Mouse (Mus musculus): ENCODE results near the gene Mars. TPM values are rescaled to one million over a fixed set of nuclear protein-coding genes. Genes with fewer than 3 reads are reported as not detected.

The Mars gene
- total and polyA plus RNA-seq, 2 experiments, result 59.6 to 70.7 TPM

- peak within 1 kb of the TSS; percentile 96 for H3K27ac ChIP-seq (replicated peaks; ENCODE audit: insufficient read depth, low read depth, low read length)
- H3K79me2 ChIP-seq (ENCODE audit: control insufficient read depth, insufficient read depth, low read length), result peaks cover 19% of the 10 kb centered on the region; the same call in 1 of the 2 replicates
- H3K36me3 ChIP-seq (ENCODE audit: control insufficient read depth, insufficient read depth, low read length), result peaks cover 9% of the 10 kb centered on the region
- peak; percentile 95 for DNase-seq (ENCODE audit: extremely low read depth, low read depth, low spot score)
- H3K27me3 ChIP-seq (ENCODE audit: control insufficient read depth, insufficient read depth, low read length), result no peaks in the 10 kb centered on the region
- TF ChIP-seq POLR2A (IDR thresholded peaks at IDR 0.05; ENCODE audit: extremely low read depth, insufficient read depth, low read length), result no peak
- no peak for TF ChIP-seq CTCF (IDR thresholded peaks at IDR 0.05; ENCODE audit: low read depth, low read length)
- H3K4me1 ChIP-seq (ENCODE audit: control insufficient read depth, insufficient read depth, low read length), result peaks cover 25% of the 10 kb centered on the region
- H3K9ac ChIP-seq (ENCODE audit: low read depth, low read length), result peak within 1 kb of the TSS; percentile 86
- peak within 1 kb of the TSS; percentile 80 for H3K4me3 ChIP-seq (ENCODE audit: insufficient read depth, low read depth, low read length)
- WGBS, result 0% methylated on average over 55 of the region's 65 CpGs
Observed at GRCm38 (mm10) chr10:127288800-127289572, 22.6 kb downstream of the Mars start, which contains the start of gene Mbd6. Gene Mbd6 (minus strand): TSS chr10:127289018.

- H3K4me3 ChIP-seq (ENCODE audit: insufficient read depth, low read depth, low read length), result peak overlapping the region; percentile 80
- under 1% methylated on average over 23 of the region's 28 CpGs for WGBS
- 0 out of 2 replicates have a peak, but pooled peaks have one; percentile 5 for TF ChIP-seq POLR2A (IDR thresholded peaks at IDR 0.05; ENCODE audit: extremely low read depth, insufficient read depth, low read length)
- no peak for TF ChIP-seq CTCF (IDR thresholded peaks at IDR 0.05; ENCODE audit: low read depth, low read length)
- peak; percentile 61 for DNase-seq (ENCODE audit: extremely low read depth, low read depth, low spot score)
- H3K79me2 ChIP-seq (ENCODE audit: control insufficient read depth, insufficient read depth, low read length), result peaks cover 19% of the 10 kb centered on the region; the same call in 1 of the 2 replicates
- H3K9ac ChIP-seq (ENCODE audit: low read depth, low read length), result peak overlapping the region; percentile 86
- peaks cover 25% of the 10 kb centered on the region for H3K4me1 ChIP-seq (ENCODE audit: control insufficient read depth, insufficient read depth, low read length)
- peak overlapping the region; percentile 96 for H3K27ac ChIP-seq (replicated peaks; ENCODE audit: insufficient read depth, low read depth, low read length)
- H3K27me3 ChIP-seq (ENCODE audit: control insufficient read depth, insufficient read depth, low read length), result no peaks in the 10 kb centered on the region
- H3K36me3 ChIP-seq (ENCODE audit: control insufficient read depth, insufficient read depth, low read length), result peaks cover 9% of the 10 kb centered on the region
Observed at GRCm38 (mm10) chr10:127288328-127288799, 23.2 kb downstream of the Mars start.

- 0% methylated on average over 3 of the region's 3 CpGs for WGBS
- Histone ChIP-seq H3K4me3 (ENCODE audit: insufficient read depth, low read depth, low read length) (peak overlapping the region; percentile 80), H3K36me3 (ENCODE audit: control insufficient read depth, insufficient read depth, low read length) (peaks cover 13% of the 10 kb centered on the region), H3K27me3 (ENCODE audit: control insufficient read depth, insufficient read depth, low read length) (no peaks in the 10 kb centered on the region), H3K27ac (replicated peaks; ENCODE audit: insufficient read depth, low read depth, low read length) (peak overlapping the region; percentile 96), H3K79me2 (ENCODE audit: control insufficient read depth, insufficient read depth, low read length) (peaks cover 19% of the 10 kb centered on the region; the same call in 1 of the 2 replicates), H3K9ac (ENCODE audit: low read depth, low read length) (peak overlapping the region; percentile 86), H3K4me1 (ENCODE audit: control insufficient read depth, insufficient read depth, low read length) (peaks cover 23% of the 10 kb centered on the region)
- peak; percentile 71 for DNase-seq (ENCODE audit: extremely low read depth, low read depth, low spot score)
- no peak for TF ChIP-seq POLR2A (IDR thresholded peaks at IDR 0.05; ENCODE audit: extremely low read depth, insufficient read depth, low read length)
- TF ChIP-seq CTCF (IDR thresholded peaks at IDR 0.05; ENCODE audit: low read depth, low read length), result no peak
Observed at GRCm38 (mm10) chr10:127287936-127288293, 23.7 kb downstream of the Mars start.

DNA sequence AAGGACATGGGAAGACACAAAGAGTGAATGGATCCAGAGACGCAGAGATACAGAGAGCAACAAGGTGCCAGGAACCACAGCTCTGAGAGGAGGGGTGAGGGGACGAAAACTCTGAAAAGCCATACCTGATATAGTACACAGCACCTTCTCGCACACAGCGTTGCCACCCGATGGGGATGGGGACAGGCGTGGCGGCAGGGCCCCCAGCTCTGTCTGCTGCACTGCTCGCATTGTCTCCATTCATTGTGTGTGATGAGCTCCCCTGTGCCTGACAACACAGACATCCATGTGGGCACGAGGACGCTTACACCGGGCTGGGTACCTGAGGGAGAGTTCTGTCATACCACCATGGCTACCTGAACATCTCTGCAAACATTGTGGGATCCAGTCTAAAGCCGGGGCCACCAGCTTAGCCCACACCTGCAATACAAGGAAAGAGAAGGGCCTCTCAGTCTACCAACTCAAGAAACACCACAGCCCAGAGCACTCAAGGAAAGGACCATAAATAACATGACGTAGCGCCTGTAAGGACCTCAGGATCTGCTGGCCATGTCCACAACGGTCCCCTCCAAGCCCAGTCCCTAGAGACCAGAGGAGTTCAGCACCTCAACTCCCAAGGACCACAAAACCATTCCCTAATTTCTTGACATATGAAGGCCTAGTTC is 24.2 kb downstream of the Mars start:
- H3K27me3 ChIP-seq (ENCODE audit: control insufficient read depth, insufficient read depth, low read length), result no peaks in the 10 kb centered on the region
- peaks cover 16% of the 10 kb centered on the region for H3K36me3 ChIP-seq (ENCODE audit: control insufficient read depth, insufficient read depth, low read length)
- peaks cover 21% of the 10 kb centered on the region for H3K4me1 ChIP-seq (ENCODE audit: control insufficient read depth, insufficient read depth, low read length)
- peak overlapping the region; percentile 96 for H3K27ac ChIP-seq (replicated peaks; ENCODE audit: insufficient read depth, low read depth, low read length)
- 38% methylated on average over 15 of the region's 15 CpGs for WGBS
- TF ChIP-seq POLR2A (IDR thresholded peaks at IDR 0.05; ENCODE audit: extremely low read depth, insufficient read depth, low read length) (no peak), CTCF (IDR thresholded peaks at IDR 0.05; ENCODE audit: low read depth, low read length) (no peak)
- peak overlapping the region; percentile 86 for H3K9ac ChIP-seq (ENCODE audit: low read depth, low read length)
- H3K79me2 ChIP-seq (ENCODE audit: control insufficient read depth, insufficient read depth, low read length), result peaks cover 19% of the 10 kb centered on the region; the same call in 1 of the 2 replicates
- DNase-seq (ENCODE audit: extremely low read depth, low read depth, low spot score), result no peak
- H3K4me3 ChIP-seq (ENCODE audit: insufficient read depth, low read depth, low read length), result peak overlapping the region; percentile 80

DNA sequence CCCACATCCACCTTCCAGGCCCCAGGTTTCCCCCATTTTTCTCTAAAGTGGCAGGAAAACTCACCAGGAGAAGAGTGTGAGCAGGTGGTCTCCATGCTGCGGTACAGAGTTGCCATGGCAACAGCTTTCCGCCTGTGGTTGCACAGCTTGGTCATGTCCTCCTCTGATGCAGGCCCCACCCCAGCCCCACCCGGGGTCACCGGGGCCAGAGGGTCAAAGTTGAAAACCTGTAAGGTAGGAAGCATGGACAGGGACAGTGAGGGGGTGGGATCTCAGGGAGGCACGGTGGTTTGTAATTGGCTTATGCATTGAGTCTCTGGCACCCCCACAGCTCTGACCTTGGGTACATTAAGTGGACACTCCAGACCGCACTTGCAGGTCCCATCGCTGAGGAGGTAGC is 24.9 kb downstream of the Mars start:
- H3K27ac ChIP-seq (replicated peaks; ENCODE audit: insufficient read depth, low read depth, low read length), result peak overlapping the region; percentile 96
- no peaks in the 10 kb centered on the region for H3K27me3 ChIP-seq (ENCODE audit: control insufficient read depth, insufficient read depth, low read length)
- peaks cover 19% of the 10 kb centered on the region; the same call in 1 of the 2 replicates for H3K79me2 ChIP-seq (ENCODE audit: control insufficient read depth, insufficient read depth, low read length)
- 0 out of 2 replicates have a peak overlapping the region, but pooled peaks have one; percentile 86 for H3K9ac ChIP-seq (ENCODE audit: low read depth, low read length)
- peaks cover 20% of the 10 kb centered on the region for H3K36me3 ChIP-seq (ENCODE audit: control insufficient read depth, insufficient read depth, low read length)
- 14% methylated on average over 7 of the region's 7 CpGs for WGBS
- no peak overlapping the region for H3K4me3 ChIP-seq (ENCODE audit: insufficient read depth, low read depth, low read length)
- peak; percentile 55 for DNase-seq (ENCODE audit: extremely low read depth, low read depth, low spot score)
- no peak for TF ChIP-seq CTCF (IDR thresholded peaks at IDR 0.05; ENCODE audit: low read depth, low read length)
- no peak for TF ChIP-seq POLR2A (IDR thresholded peaks at IDR 0.05; ENCODE audit: extremely low read depth, insufficient read depth, low read length)
- H3K4me1 ChIP-seq (ENCODE audit: control insufficient read depth, insufficient read depth, low read length), result peaks cover 17% of the 10 kb centered on the region
